Mouse (Mus musculus) heart, postnatal 0 days (tissue): ENCODE measurements around the gene Tcerg1l. TPM values are rescaled to one million over a fixed set of nuclear protein-coding genes. Genes with fewer than 3 reads are reported as not detected.

ENCODE experiments used
- ATAC-seq: fragments of 200-750 bp; cut with Nextera tagmentation; 2 replicates; pipeline ENCODE4 v1.8.0; 2017; ENCODE audit warnings: low read depth, moderate number of reproducible peaks, moderate library complexity; ENCODE audit not compliant: insufficient read depth
- DNase-seq: peaks from one replicate; pipeline ENCODE4 v3.0.0-alpha.2; 2016; ENCODE audit warnings: low spot score
- H3K27ac ChIP-seq: fragments of 300-500 bp; sonication (generic); 2 replicates; pipeline ENCODE4 v1.5.1; 2014; ENCODE audit warnings: low read depth, mild to moderate bottlenecking
- H3K27me3 ChIP-seq: fragments of 300-500 bp; sonication (generic); 2 replicates; pipeline ENCODE4 v1.6.1; 2014; ENCODE audit warnings: low read length, mixed read lengths; ENCODE audit not compliant: control insufficient read depth, insufficient read depth
- H3K36me3 ChIP-seq: fragments of 300-500 bp; sonication (generic); replicated peaks from 2 replicates; pipeline ENCODE4 v1.6.1; 2014; ENCODE audit warnings: low read length, mixed read lengths; ENCODE audit not compliant: control insufficient read depth, insufficient read depth
- H3K4me1 ChIP-seq: fragments of 300-500 bp; sonication (generic); 2 replicates; pipeline ENCODE4 v1.6.1; 2014; ENCODE audit warnings: antibody characterized with exemption; ENCODE audit not compliant: control insufficient read depth, insufficient read depth
- H3K4me2 ChIP-seq: fragments of 300-500 bp; sonication (generic); 2 replicates; pipeline ENCODE4 v1.6.1; 2014; ENCODE audit warnings: low read depth, mild to moderate bottlenecking, low read length, moderate library complexity
- H3K4me3 ChIP-seq: fragments of 300-500 bp; sonication (generic); 2 replicates; pipeline ENCODE4 v1.5.1; 2014; ENCODE audit warnings: low read depth, low read length
- H3K9ac ChIP-seq: fragments of 300-500 bp; sonication (generic); replicated peaks from 2 replicates; pipeline ENCODE4 v1.6.1; 2014; ENCODE audit warnings: low read depth, low read length, mixed read lengths
- H3K9me3 ChIP-seq: fragments of 300-500 bp; sonication (generic); replicated peaks from 2 replicates; pipeline ENCODE4 v1.6.1; 2016; ENCODE audit warnings: low read length; ENCODE audit not compliant: control insufficient read depth
- CTCF ChIP-seq: IDR thresholded peaks from 2 replicates; pipeline ENCODE4 v1.5.1; 2016; ENCODE audit warnings: antibody characterized with exemption, control low read depth, low read depth
- EP300 ChIP-seq: IDR thresholded peaks from 2 replicates; pipeline ENCODE4 v1.6.1; 2016; ENCODE audit warnings: antibody characterized with exemption, low read depth
- WGBS: fragments of 180-500 bp; shearing (Covaris S2); extraction: QIAGEN DNeasy Blood & Tissue Kit; methylation state at CpG from one replicate; pipeline ENCODE4 v1.1.7; 2014; 5-methylcytosine and 5-hydroxymethylcytosine counted together
- polyA plus RNA-seq: library from polyadenylated mRNA; unstranded; fragments of >200 nt; fragmentation: Nextera tagmentation; extraction: Ambion mirVana; gene quantifications from 2 replicates; pipeline ENCODE4 v1.2.1, GENCODE M21; 2015
- total RNA-seq: library from RNA; depleted of rRNA; stranded (reverse); fragments of >200 nt; gene quantifications from 2 replicates; pipeline ENCODE4 v1.2.3, GENCODE M21; 2014; ENCODE audit warnings: low replicate concordance

Gene Tcerg1l
- total and polyA plus RNA-seq, 2 experiments from 2014 or later, result not detected

DNA sequence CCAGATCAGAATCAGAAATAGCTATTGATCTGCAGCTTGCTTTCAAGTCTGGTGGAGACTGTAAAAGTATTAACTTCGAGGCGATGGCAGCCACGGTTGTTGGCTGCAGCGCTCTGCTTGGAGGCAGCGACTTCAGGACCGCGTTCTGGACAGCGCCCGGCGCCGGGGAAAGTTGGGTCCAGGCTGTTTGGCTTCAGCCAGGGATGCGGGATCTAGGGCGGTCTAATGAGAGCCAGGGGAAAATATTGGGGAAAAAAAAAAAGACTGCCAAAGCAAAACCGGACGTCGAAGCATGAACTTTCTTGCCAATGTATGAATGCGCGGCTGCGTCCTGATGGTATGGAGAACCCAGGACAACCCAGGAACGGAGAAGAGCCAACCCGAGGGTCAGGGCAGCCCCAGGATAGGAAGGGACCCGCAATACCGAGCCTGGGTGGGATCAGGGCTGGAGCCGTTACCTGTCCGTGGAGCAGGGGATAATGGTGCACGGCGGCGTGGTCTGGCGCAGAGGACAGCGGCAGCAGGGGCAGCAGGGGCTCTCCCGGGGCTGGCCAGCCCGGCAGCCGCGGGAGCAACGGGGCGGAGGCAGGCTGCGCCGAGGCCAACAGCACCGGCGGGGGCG is 556 bp downstream of the Tcerg1l start:
- Histone ChIP-seq H3K27ac (no peak overlapping the region), H3K9ac (no peak overlapping the region), H3K4me2 (peak overlapping the region; percentile 48), H3K36me3 (no peaks in the 10 kb centered on the region), H3K9me3 (no peaks in the 10 kb centered on the region), H3K4me1 (no peaks in the 10 kb centered on the region; the same call in 1 of the 2 replicates), H3K27me3 (peaks cover 51% of the 10 kb centered on the region), H3K4me3 (peak overlapping the region; percentile 35)
- WGBS, result under 1% methylated on average over 38 of the region's 41 CpGs
- ATAC-seq, result peak; percentile 41; the same call in 1 of the 2 replicates
- TF ChIP-seq CTCF (no peak), EP300 (no peak)
- DNase-seq, result peak; percentile 11

- no peak overlapping the region for H3K9ac ChIP-seq
- no peak overlapping the region for H3K27ac ChIP-seq
- peaks cover 51% of the 10 kb centered on the region for H3K27me3 ChIP-seq
- H3K36me3 ChIP-seq, result no peaks in the 10 kb centered on the region
- ATAC-seq (no peak), DNase-seq (no peak)
- no peak overlapping the region for H3K4me2 ChIP-seq
- 37% methylated on average over 13 of the region's 13 CpGs for WGBS
- no peak for TF ChIP-seq CTCF
- TF ChIP-seq EP300, result no peak
- no peaks in the 10 kb centered on the region; the same call in 1 of the 2 replicates for H3K4me1 ChIP-seq
- no peaks in the 10 kb centered on the region for H3K9me3 ChIP-seq
- H3K4me3 ChIP-seq, result no peak overlapping the region
Observed at GRCm38 (mm10) chr7:138396109-138396862, 1.2 kb downstream of the Tcerg1l start.

DNA sequence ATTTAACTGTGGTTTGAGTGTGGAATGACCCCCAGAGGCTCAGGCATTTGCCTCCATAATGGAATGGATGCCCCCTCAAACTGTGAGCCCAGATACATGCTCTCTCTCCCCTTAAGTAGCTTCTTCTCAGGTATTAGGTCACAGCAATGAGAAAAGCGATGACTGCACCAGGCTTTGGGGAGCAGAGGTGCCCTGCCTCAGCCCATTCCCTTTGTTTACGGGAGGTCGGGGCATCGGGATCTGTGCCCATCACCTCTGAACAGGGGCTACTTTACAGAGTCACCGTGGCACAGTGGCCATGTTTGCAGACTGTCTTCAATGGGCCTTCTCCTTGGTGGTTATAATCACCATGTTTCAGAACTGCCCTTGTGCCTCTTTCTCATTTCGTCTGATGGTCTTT is 7.6 kb downstream of the Tcerg1l start:
- 82% methylated on average over 6 of the region's 6 CpGs for WGBS
- Histone ChIP-seq H3K9ac (no peak overlapping the region), H3K27ac (no peak overlapping the region), H3K4me1 (no peaks in the 10 kb centered on the region), H3K36me3 (no peaks in the 10 kb centered on the region), H3K9me3 (no peaks in the 10 kb centered on the region), H3K27me3 (no peaks in the 10 kb centered on the region), H3K4me3 (no peak overlapping the region), H3K4me2 (no peak overlapping the region)
- ATAC-seq, result no peak
- DNase-seq, result no peak
- no peak for TF ChIP-seq EP300
- TF ChIP-seq CTCF, result no peak

DNA sequence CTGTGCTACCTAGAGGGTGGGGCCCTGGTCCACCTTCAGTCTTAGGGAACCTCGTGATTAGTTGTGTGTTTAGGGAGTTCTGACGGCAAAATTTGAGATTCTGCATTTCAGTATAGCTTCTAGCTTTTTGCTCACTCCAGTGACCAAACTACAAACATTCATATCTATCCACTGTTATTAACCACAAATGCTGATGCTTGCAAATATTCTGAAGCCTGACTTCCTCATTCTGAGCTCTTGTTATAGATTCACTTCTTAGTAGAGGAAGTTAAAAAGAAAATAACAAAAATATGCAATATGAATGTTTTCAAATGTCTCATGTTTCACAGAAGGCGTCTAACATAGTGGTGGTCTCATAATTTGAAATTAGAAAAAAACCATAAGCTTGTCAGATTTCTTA is 8.5 kb downstream of the Tcerg1l start:
- TF ChIP-seq EP300 (no peak), CTCF (no peak)
- no peak for DNase-seq
- WGBS, result 63% methylated on average over 3 of the region's 3 CpGs

GRCm38 (mm10) chr7:138379221-138379620 is 18.3 kb downstream of the Tcerg1l start:
- Histone ChIP-seq H3K27ac (no peak overlapping the region), H3K27me3 (no peaks in the 10 kb centered on the region), H3K9ac (no peak overlapping the region), H3K4me1 (no peaks in the 10 kb centered on the region), H3K36me3 (no peaks in the 10 kb centered on the region), H3K4me3 (no peak overlapping the region), H3K9me3 (no peaks in the 10 kb centered on the region), H3K4me2 (no peak overlapping the region)
- ATAC-seq (no peak), DNase-seq (no peak)
- WGBS, result 84% methylated on average over 3 of the region's 3 CpGs
- no peak for TF ChIP-seq EP300
- TF ChIP-seq CTCF, result no peak

More for the DNA sequence above, 8.5 kb downstream of the Tcerg1l start:
- ATAC-seq, result no peak
- H3K27ac ChIP-seq, result no peak overlapping the region
- H3K9ac ChIP-seq, result no peak overlapping the region
- H3K27me3 ChIP-seq, result no peaks in the 10 kb centered on the region
- H3K4me2 ChIP-seq, result no peak overlapping the region
- H3K36me3 ChIP-seq, result no peaks in the 10 kb centered on the region
- no peak overlapping the region for H3K4me3 ChIP-seq
- no peaks in the 10 kb centered on the region for H3K9me3 ChIP-seq
- H3K4me1 ChIP-seq, result no peaks in the 10 kb centered on the region
